Mouse (Mus musculus) intestine, embryonic 16.5 days (tissue): ENCODE data around the gene Bzw1. TPM values are rescaled to one million over a fixed set of nuclear protein-coding genes. Genes with fewer than 3 reads are reported as not detected.
A peak's percentile ranks its signal among the peaks of the same experiment; 100 is the strongest.

ENCODE experiments used
- ATAC-seq: fragments of 200-750 bp; cut with Nextera tagmentation; 2 replicates; pipeline ENCODE4 v1.8.0; 2017; ENCODE audit warnings: moderate TSS enrichment, moderate library complexity
- H3K27ac ChIP-seq: fragments of 300-500 bp; sonication (generic); 2 replicates; pipeline ENCODE4 v1.5.1; 2014; ENCODE audit warnings: mild to moderate bottlenecking, low read length
- H3K27me3 ChIP-seq: fragments of 300-500 bp; sonication (generic); replicated peaks from 2 replicates; pipeline ENCODE4 v1.6.1; 2014; ENCODE audit warnings: low read length, control low read depth, mixed read lengths; ENCODE audit not compliant: control insufficient read depth, insufficient read depth
- H3K36me3 ChIP-seq: fragments of 300-500 bp; sonication (generic); 2 replicates; pipeline ENCODE4 v1.6.1; 2014; ENCODE audit warnings: low read length, control low read depth; ENCODE audit not compliant: control insufficient read depth, insufficient read depth
- H3K4me1 ChIP-seq: fragments of 300-500 bp; sonication (generic); 2 replicates; pipeline ENCODE4 v1.6.1; 2014; ENCODE audit warnings: low read length, control low read depth, mixed read lengths; ENCODE audit not compliant: control insufficient read depth, insufficient read depth
- H3K4me2 ChIP-seq: fragments of 300-500 bp; sonication (generic); 2 replicates; pipeline ENCODE4 v1.6.1; 2014; ENCODE audit warnings: low read depth, low read length, control low read depth
- H3K4me3 ChIP-seq: fragments of 300-500 bp; sonication (generic); 2 replicates; pipeline ENCODE4 v1.5.1; 2014; ENCODE audit warnings: mild to moderate bottlenecking, low read length
- H3K9ac ChIP-seq: fragments of 300-500 bp; sonication (generic); 2 replicates; pipeline ENCODE4 v1.6.1; 2014; ENCODE audit warnings: low read depth, low read length
- H3K9me3 ChIP-seq: fragments of 300-500 bp; sonication (generic); 2 replicates; pipeline ENCODE4 v1.6.1; 2016; ENCODE audit warnings: low read length, control low read depth; ENCODE audit not compliant: control insufficient read depth
- WGBS: fragments of 180-500 bp; shearing (Covaris S2); extraction: QIAGEN DNeasy Blood & Tissue Kit; methylation state at CpG from one replicate; pipeline ENCODE4 v1.1.7; 2014; 5-methylcytosine and 5-hydroxymethylcytosine counted together
- polyA plus RNA-seq: library from polyadenylated mRNA; unstranded; fragments of >200 nt; fragmentation: Nextera tagmentation; extraction: Ambion mirVana; gene quantifications from 2 replicates; pipeline ENCODE4 v1.2.1, GENCODE M21; 2015

The Bzw1 gene
- polyA plus RNA-seq, 1 experiment from 2014 or later, result 276 TPM

- Histone ChIP-seq H3K4me1 (no peaks in the 10 kb centered on the region), H3K9ac (no peak overlapping the region), H3K27ac (no peak overlapping the region), H3K9me3 (no peaks in the 10 kb centered on the region), H3K36me3 (peaks cover 28% of the 10 kb centered on the region; the same call in 1 of the 2 replicates), H3K4me2 (no peak overlapping the region), H3K4me3 (no peak overlapping the region), H3K27me3 (no peaks in the 10 kb centered on the region)
- ATAC-seq, result no peak
- WGBS, result 82% methylated on average over 3 of the region's 3 CpGs
Observed at GRCm38 (mm10) chr1:58410198-58410588, 17.5 kb downstream of the Bzw1 start.

- Histone ChIP-seq H3K9ac (no peak overlapping the region), H3K4me1 (no peaks in the 10 kb centered on the region), H3K27me3 (no peaks in the 10 kb centered on the region), H3K4me3 (no peak overlapping the region), H3K36me3 (peaks cover 31% of the 10 kb centered on the region; the same call in 1 of the 2 replicates), H3K4me2 (no peak overlapping the region), H3K27ac (no peak overlapping the region), H3K9me3 (no peaks in the 10 kb centered on the region)
- 84% methylated on average over 7 of the region's 7 CpGs for WGBS
- ATAC-seq, result no peak
Observed at GRCm38 (mm10) chr1:58410776-58411175, 18.1 kb downstream of the Bzw1 start.

GRCm38 (mm10) chr1:58415442-58415841, 22.7 kb downstream of the Bzw1 start:
- Histone ChIP-seq H3K9me3 (no peaks in the 10 kb centered on the region), H3K4me3 (no peak overlapping the region), H3K27ac (no peak overlapping the region), H3K4me2 (no peak overlapping the region), H3K36me3 (peaks cover 41% of the 10 kb centered on the region), H3K9ac (no peak overlapping the region), H3K27me3 (no peaks in the 10 kb centered on the region), H3K4me1 (no peaks in the 10 kb centered on the region)
- ATAC-seq, result no peak
- 23% methylated on average over 1 of the region's 1 CpGs for WGBS

GRCm38 (mm10) chr1:58416048-58416447, 23.4 kb downstream of the Bzw1 start:
- H3K27ac ChIP-seq, result no peak overlapping the region
- peaks cover 2% of the 10 kb centered on the region; the same call in 1 of the 2 replicates for H3K4me1 ChIP-seq
- 86% methylated on average over 2 of the region's 2 CpGs for WGBS
- H3K4me3 ChIP-seq, result no peak overlapping the region
- no peaks in the 10 kb centered on the region for H3K27me3 ChIP-seq
- no peak overlapping the region for H3K9ac ChIP-seq
- H3K36me3 ChIP-seq, result peaks cover 35% of the 10 kb centered on the region
- ATAC-seq, result no peak
- no peaks in the 10 kb centered on the region for H3K9me3 ChIP-seq
- no peak overlapping the region for H3K4me2 ChIP-seq

- WGBS, result 76% methylated on average over 10 of the region's 10 CpGs
- H3K27ac ChIP-seq, result no peak overlapping the region
- no peak for ATAC-seq
- no peak overlapping the region for H3K9ac ChIP-seq
- no peak overlapping the region for H3K4me3 ChIP-seq
- H3K27me3 ChIP-seq, result no peaks in the 10 kb centered on the region
- H3K4me2 ChIP-seq, result no peak overlapping the region
- H3K4me1 ChIP-seq, result peaks cover 12% of the 10 kb centered on the region
- no peaks in the 10 kb centered on the region for H3K9me3 ChIP-seq
- peaks cover 19% of the 10 kb centered on the region for H3K36me3 ChIP-seq
Observed at GRCm38 (mm10) chr1:58420032-58420431, 27.3 kb downstream of the Bzw1 start.

GRCm38 (mm10) chr1:58420961-58421360, 28.3 kb downstream of the Bzw1 start:
- H3K9ac ChIP-seq, result no peak overlapping the region
- H3K4me1 ChIP-seq, result peaks cover 12% of the 10 kb centered on the region
- 33% methylated on average over 7 of the region's 7 CpGs for WGBS
- no peaks in the 10 kb centered on the region for H3K9me3 ChIP-seq
- ATAC-seq, result no peak
- H3K27me3 ChIP-seq, result no peaks in the 10 kb centered on the region
- no peak overlapping the region for H3K27ac ChIP-seq
- H3K4me2 ChIP-seq, result peak overlapping the region; percentile 19; the same call in 1 of the 2 replicates
- peaks cover 15% of the 10 kb centered on the region for H3K36me3 ChIP-seq
- no peak overlapping the region for H3K4me3 ChIP-seq

- no peaks in the 10 kb centered on the region for H3K9me3 ChIP-seq
- ATAC-seq, result peak; percentile 62
- 5% methylated on average over 13 of the region's 13 CpGs for WGBS
- H3K4me1 ChIP-seq, result peaks cover 12% of the 10 kb centered on the region
- H3K9ac ChIP-seq, result peak overlapping the region; percentile 100
- H3K36me3 ChIP-seq, result peaks cover 12% of the 10 kb centered on the region
- H3K27me3 ChIP-seq, result no peaks in the 10 kb centered on the region
- peak overlapping the region; percentile 63 for H3K4me2 ChIP-seq
- peak overlapping the region; percentile 99 for H3K27ac ChIP-seq
- H3K4me3 ChIP-seq, result peak overlapping the region; percentile 100
Observed at GRCm38 (mm10) chr1:58422879-58423278, 30.2 kb downstream of the Bzw1 start.

- no peaks in the 10 kb centered on the region for H3K27me3 ChIP-seq
- H3K4me1 ChIP-seq, result peaks cover 12% of the 10 kb centered on the region
- peak within 1 kb of the TSS; percentile 99 for H3K27ac ChIP-seq
- under 1% methylated on average over 79 of the region's 79 CpGs for WGBS
- H3K36me3 ChIP-seq, result peaks cover 6% of the 10 kb centered on the region
- no peaks in the 10 kb centered on the region for H3K9me3 ChIP-seq
- H3K9ac ChIP-seq, result peak within 1 kb of the TSS; percentile 100
- H3K4me2 ChIP-seq, result peak within 1 kb of the TSS; percentile 63
- peak within 1 kb of the TSS; percentile 100 for H3K4me3 ChIP-seq
- peak; percentile 96 for ATAC-seq
Observed at GRCm38 (mm10) chr1:58423371-58424248, 30.9 kb downstream of the Bzw1 start, which contains the start of gene Clk1. Gene Clk1, minus strand, starts transcription at chr1:58424066.

- no peak overlapping the region for H3K9ac ChIP-seq
- no peaks in the 10 kb centered on the region for H3K27me3 ChIP-seq
- H3K36me3 ChIP-seq, result peaks cover 4% of the 10 kb centered on the region; the same call in 1 of the 2 replicates
- H3K4me3 ChIP-seq, result no peak overlapping the region
- no peak for ATAC-seq
- no peaks in the 10 kb centered on the region for H3K9me3 ChIP-seq
- 89% methylated on average over 3 of the region's 3 CpGs for WGBS
- H3K27ac ChIP-seq, result no peak overlapping the region
- H3K4me1 ChIP-seq, result peaks cover 12% of the 10 kb centered on the region
- no peak overlapping the region for H3K4me2 ChIP-seq
Observed at GRCm38 (mm10) chr1:58424551-58424950, 31.9 kb downstream of the Bzw1 start.
